Mouse (Mus musculus) gastrocnemius, postnatal 25 days (tissue): ENCODE measurements around the gene Cep295nl. TPM values are rescaled to one million over a fixed set of nuclear protein-coding genes. Genes with fewer than 3 reads are reported as not detected.

Source experiments
- DNase-seq: peaks from one replicate; pipeline ENCODE4 v3.0.0; 2022
- total RNA-seq, 2 experiments: library from RNA; stranded (reverse); gene quantifications; 1 replicate in 1 of 2; 2 replicates in 1 of 2; pipeline ENCODE4 v1.2.3; 2021

The Cep295nl gene
- total RNA-seq, 2 experiments from 2014 or later = 0.99 to 1.0 TPM

DNA sequence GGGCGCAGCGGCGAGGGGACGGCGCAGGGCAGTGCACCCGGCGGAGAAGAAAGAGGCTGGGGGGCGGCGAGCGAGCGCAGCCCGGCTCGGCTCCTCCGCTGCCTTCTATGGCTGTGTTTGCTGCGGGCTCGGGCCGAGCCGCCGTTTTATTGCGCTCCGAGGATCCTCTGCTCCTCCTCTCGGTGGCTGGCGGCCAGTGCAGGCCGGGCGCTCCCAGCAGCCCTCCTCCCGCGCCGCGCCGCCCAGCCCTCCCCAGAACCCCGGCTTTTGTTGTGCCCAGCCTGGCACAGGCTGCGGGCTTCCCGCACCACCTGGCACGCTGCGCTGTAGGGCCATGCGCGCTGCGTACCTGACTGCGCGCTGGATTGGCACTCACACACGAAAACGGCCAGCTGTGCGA is 12.9 kb upstream of the Cep295nl start:
- DNase-seq = peak; percentile 88

DNA sequence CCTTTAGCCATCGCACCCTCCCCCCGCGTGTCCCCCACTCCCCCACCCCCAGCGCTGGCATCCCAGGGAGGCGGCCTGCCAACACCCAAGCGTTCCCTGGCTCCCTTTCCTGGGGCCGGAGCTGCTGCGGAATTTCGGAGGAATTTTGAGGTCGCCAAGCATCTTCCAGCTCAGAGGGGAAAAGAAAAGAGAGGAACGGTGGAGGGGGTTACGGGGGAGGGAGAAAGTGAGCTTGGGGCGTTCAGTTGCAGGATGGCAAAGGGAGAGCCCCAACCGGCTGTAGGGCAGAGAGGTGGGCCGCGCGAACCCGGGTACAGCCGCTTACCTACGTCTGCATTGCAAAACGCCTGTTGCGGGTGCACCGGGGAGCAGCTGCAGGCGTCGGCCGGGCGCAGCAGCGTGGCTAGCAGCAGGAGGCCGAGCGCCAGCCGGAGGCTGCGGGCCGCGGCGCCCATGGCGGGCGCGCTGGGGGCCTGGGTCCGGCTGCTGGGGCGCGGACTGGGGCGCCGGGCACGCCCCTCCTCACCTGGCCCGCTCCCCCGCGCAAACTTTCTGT is 12.4 kb upstream of the Cep295nl start:
- DNase-seq = peak; percentile 51

DNA sequence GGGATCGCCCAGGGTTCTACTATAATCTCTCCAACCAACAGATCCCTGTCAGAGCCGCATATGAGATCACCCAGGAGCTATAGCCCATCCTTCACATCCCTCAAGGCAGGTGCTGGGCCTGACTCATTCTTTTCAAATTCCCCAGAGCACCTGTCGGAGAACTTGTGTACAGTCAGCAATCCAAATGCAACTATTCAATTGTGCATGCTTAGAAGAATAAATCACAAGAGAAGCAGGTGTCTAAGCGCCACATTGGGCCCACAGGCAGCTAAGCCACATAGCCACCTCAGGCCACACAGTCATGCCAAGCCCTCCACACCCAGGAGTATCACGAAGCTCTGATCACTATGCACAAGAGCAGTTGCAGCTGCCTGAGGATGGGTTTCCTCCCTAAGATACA is 7.2 kb upstream of the Cep295nl start:
- no peak for DNase-seq

DNA sequence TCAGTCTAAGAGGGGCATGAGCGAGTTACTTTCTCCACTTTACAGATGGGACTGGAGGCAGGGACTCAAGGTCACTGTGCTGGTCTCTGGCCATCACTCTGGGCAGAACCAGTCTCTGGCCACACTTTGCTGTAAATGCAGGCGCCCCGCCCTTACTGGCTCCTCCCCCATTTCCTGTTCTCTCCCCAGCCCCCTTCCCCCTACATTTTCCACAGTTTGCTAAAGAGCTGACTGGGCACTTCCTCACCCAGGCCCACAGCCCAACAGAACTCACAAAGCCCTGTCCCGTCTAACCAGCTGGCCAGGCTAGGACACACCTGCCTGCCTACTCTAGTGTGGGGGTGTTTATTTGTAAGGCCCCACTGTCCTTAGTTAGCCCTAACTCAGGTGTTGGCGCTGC is 6.6 kb upstream of the Cep295nl start:
- peak; percentile 68 for DNase-seq

DNA sequence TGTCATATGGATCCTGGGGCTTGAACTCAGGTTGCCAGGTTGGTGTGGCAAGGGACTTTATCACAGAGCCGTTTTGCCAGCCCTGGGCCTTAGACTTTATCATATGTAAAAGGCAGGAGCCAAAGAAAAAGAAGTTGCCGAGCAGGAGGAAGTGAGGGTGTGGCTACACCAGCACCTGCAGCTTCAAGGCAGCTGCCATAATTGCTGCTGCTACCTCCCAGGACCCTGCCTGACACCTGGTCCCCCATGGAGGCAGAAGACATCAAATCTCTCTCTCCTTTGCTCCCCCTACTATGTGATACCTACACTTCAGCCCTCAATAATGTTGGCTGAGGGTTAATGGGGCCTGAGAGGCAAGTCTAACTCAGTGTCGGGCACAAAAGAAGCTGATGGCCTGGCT is 6.1 kb upstream of the Cep295nl start:
- DNase-seq = no peak

DNA sequence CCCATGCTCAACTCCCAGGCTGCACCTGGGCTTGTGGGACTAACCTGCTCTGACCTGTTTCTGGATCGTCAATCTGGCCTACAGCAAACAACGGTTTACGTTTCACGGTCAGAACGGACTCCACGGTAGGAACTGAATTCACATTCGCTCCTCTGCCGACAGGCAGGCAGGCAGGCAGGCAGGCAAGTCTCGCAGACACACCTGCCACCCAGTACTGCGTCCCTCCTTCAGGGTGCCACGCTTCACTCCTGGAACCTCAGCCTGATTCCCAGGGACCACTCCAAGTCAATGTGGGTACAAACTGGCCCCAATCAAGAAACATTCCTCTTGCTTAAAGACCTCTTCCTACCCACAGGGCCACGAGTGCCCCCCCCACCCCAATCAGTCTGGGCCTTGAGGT is 5.6 kb upstream of the Cep295nl start:
- DNase-seq = no peak

DNA sequence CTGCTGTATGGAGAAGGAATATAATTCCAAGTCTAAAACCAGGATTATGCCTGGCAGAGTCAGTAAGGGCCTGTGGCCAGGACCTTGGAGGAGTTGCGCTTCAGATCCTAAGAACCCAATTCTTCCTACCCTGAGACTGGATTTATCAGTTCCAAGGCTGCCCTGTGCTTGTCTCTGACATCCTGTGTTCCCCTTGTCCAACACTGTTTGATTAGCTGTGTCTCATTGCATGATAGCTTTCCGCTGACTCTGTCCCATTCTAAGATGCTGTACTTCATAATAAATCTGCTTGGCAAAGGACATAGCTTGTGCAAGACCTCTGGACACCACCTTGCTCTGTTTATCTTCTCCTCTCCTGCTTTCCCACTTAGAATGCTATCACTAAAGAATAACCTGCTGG is 5.1 kb upstream of the Cep295nl start:
- no peak for DNase-seq

DNA sequence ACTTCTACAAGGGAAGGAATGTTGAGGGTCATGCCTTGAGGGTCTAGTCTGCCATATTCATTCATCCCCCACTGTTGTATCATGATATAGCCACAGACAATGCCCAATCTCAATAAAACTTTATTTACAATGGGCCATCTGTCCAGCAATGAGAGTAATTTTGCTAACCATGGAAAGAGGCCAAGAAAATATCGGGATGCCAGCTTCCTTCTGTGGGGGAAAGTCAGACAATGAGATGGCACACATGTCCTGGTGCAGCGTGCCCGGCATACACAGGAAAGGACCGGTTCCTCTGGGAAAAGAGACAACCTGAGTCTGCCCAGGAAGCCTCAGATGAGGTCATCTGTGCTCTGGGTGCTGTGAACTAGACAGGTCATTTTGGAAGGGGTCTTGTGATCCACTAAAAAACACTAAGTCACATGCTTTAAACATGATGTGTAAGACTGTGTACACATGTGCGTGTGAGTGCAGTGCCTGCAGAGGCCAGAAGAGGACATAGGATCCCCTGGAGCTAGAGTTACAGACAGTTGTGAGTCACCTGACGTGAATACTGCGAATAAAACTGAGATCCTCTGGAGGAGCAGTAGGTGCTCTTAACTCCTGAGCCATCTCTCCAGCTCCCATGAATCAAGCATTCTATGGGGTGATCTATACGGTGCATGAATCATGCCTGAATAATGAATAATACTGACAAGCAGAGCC is 4.2 kb upstream of the Cep295nl start:
- DNase-seq = no peak

DNA sequence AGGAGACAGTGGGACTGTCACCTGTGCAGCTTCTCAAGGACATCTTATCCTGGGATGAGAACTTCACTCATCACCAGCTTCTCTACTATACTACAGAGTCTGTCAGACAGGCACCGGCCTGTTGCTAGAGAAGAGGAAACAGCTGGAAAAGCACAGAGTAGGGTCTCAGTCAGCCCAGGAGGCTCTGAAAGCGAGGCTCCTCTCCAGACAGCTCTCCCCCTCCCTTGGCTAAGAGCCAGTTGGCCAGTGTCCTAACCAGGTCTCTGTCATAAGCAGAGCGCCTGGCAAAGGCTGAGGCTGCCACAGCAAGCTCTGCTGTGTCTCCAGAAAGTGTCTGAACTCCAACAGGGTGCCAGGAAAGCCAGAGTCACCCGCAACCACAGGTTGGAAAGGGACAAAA is 3.4 kb upstream of the Cep295nl start:
- no peak for DNase-seq

DNA sequence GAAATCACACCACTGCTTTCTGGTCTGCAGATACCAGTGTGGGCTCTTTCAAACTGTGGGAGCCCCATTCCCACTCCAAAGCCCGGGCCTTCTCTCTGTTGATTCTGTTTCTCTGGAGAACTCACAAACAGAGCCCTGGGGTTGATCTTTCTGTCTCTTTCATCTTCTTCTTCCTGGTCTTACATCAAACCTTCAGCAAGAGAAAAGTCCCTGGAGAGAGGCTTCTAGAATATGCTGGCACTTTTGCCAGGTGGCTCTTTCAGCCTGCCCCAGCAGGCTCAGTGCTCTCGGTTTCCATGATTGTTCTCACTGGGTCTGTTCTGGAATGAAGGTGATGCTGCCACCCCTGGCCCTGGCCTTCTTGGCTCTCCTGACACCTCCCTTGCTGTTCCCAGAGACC is 1.3 kb upstream of the Cep295nl start:
- no peak for DNase-seq

DNA sequence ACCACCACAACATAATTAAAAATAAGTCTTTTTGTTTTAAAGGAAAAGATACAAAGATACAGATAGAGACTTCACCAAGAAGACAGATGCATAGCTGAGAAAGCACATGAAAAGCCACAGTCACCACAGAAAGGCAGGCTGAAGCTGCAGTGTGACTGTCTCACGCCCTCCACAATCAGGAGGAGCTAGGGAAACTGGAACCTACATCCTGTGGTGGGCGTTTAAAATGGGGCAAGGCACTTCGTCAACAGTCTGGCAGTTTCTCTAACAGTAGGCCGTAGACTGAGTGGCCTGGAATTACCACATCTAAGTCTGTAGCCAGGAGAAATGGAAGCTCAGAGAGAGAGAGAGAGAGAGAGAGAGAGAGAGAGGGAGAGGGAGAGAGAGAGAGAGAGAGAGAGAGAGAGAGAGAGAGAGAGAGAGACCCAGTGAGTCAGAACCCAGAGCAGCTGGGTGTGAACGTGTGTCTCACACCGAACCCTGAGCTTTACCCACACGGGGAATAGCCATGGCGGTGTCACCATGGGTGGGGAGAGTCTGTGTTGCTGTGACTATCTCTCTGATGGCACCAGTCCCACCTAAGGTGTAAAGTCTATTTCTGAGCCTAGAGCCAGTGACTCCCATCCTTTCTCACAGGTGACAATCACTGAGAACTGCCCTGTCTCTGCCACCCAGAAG is 4.7 kb downstream of the Cep295nl start:
- DNase-seq = no peak

DNA sequence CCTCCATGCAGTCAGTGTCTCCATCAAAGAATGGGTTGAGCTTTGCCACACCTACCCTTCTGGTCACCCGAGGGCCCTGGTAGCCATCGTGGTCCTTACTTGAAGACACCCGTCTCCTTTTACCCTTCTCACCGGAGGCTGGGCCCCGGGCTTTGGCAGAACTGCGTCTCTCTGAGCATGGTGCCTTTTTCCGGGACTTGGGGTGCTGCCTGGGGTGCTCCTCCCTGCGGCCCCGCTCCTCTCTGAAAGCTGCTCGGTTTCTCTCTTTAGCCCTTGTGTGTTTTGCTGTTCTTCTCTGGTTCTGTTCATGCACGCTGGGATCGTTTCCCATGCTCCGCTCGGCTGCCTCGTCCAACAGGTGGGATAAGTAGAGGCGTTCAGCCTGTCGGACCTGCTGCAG is 8.9 kb downstream of the Cep295nl start:
- no peak for DNase-seq

DNA sequence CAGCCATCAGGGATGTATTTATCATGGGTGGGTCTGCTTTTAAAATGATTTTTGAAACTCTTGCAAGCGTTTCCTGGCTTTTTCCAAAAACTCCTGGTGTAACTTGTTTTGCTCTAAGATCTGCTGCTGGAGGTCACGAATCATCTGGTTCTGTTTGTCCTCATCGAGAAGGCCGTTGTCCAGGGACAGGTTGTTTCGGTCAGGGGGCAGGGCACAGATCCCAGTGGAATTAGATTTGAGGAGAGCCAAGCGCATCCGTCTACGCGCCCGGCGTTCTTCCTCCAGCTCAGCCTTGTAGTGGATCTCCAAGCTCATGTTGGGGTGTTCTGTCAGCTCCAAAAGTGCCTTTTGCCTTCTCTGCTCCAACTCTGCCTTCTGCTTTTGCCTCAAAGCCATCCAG is 9.9 kb downstream of the Cep295nl start:
- peak; percentile 77 for DNase-seq

DNA sequence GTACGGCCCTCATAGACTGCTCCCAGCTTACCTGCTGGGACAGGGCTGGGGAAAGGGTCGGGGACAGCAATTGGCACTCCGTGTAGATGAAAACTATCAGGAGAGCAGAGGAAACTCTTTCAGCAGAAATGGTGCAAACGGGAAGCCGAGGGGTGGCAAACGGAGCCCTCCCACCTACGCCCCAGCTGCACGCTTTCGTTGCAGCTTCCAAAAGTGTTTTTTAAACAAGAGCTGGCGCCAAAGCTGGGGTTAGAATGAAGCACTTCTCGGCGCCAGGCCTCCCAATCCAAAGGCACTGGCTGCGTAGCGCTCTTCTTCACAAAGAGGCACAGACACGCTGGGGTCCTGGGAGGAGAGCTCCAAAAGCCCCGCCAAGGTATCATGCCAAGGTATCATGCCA is 11.5 kb downstream of the Cep295nl start:
- DNase-seq = no peak

DNA sequence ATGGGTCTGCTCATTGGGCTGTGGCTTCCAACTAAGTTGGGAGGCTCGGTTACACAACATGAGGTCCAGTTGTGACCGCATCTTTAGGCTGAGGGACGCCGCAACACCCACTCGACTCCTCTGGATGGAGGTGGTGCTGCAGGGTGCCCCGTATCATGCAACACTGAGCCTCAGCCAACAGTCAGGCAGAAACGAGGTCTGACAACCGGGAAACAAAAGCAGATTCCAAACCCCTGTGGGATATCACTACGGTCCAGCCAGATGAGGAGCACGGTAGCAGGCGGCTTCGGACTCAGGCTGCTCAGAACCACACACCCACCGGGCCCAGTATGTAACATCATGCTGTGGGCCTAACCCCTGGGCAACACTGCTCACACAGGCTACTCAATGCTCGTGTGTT is 11.9 kb downstream of the Cep295nl start:
- DNase-seq = no peak

DNA sequence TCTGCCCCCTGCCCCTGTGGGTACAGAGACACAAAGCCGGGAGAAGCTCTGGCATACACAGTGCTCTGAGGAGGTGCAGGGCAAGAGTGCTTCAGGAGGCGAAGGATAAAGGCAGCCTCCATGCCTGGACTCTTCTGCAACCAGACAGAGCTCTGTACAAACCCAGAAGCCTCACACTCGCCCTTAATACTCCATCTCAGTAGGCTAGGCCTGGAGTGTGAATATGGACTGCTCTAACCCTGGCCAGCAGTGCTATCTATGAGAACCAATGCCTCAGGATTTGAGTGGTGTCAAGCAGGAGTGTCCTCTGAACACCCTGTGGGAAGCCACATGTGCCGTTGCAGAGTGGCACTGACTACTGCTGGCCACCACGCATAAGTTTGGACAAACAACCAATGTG is 13.4 kb downstream of the Cep295nl start:
- no peak for DNase-seq

DNA sequence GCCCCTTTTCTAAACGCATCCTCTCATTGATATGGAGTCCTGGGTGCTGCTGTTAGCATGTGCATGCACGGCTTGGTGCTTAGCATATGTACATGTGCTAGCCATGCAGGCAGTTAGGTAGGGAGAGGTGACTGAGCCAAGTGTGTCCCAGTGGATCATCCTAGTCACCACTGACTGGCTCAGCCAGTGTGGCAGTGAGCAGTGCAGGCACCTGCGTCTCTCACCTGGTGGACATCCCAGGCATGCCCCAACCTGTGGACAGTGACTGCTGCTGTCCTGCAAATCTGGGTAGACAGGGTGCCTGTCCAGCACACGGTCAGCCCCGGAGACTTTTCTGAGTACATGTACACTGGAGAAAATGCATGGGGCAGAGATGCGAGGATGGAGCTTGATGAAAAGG is 13.8 kb downstream of the Cep295nl start:
- DNase-seq = no peak

DNA sequence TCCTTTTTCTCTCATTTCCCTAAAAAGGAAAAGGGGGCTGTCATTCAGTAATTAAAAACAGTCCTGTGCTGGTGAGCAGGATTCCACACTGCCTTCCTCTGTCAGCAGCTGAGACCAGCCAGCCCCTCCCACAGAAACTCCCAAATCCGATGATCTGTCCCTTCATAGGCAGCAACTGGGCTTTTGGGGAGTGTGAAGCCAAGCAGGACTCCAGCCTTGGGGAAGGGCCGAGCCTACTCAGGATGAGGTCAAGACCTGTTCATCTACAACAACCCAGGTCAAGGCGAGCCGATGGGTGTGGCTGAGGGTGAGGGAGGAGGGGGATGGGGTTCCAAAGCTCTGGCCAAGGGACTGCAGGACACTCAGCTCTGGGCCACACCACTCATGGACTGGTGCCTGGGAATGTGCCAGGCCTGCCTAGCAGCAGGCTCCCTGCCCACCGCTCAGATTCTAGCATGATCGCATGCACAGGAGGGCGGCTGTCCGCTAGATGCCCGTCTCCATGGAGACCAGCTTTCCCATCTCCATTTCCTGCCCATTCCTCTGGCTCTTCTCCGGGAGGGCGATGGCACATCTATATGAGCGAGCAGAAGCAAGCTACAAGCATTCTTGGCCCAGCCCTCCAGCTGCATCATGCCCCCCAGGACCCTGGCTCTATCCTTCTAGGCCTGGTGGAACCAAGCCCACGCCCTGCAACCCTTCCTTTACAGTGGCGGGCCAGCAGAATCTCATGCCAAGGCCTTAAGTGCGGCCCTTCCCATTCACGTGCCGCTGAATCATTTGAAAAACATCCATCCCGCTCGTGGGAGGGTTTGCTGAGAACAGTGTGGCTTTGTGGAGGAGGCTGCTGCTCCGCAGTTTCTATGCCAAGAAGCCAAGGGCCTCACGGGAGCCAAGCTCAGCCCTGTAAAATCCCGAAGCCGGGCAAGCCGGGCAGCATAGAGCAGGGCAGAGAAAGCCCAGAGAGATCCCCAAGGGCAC is 15.0 kb downstream of the Cep295nl start:
- peak; percentile 86 for DNase-seq

DNA sequence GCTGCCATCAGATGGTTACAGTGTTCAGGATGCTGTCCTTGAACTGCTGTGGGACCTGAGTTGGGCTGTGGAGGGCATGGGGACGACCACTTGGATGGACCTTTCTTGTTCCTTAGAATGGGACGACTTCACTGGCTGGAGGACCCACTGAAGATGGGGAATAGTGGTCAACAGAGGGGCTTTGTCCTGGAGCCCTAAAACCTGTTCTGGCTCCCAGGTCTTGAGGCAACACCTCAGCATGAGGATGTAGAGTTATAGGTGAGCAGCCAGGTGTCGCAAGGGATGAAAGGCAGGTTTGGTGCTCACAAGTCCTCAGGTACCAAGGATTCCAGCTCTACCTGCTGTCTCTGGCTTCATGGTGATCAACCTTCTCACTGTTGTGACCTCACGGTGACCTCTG is 15.8 kb downstream of the Cep295nl start:
- DNase-seq = no peak

DNA sequence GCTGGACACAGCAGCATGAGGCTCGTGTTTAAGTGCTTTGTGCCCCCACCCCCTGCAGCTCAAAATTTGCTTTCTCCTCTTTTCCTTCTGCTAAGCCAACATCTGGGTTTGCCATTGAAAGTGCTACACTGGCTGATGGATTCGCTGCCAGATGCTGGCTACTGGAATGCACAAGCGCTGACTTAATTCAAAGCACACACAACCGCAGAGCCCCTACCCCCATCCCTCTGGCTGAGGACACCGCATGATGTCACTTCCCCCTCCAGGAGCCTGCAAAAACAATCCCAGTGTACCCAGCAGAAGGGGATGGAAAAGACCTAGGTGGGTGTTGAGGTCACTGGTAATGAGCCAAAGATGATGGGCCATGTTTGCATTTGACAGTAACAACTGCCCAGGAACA is 17.8 kb downstream of the Cep295nl start:
- DNase-seq = peak; percentile 71

DNA sequence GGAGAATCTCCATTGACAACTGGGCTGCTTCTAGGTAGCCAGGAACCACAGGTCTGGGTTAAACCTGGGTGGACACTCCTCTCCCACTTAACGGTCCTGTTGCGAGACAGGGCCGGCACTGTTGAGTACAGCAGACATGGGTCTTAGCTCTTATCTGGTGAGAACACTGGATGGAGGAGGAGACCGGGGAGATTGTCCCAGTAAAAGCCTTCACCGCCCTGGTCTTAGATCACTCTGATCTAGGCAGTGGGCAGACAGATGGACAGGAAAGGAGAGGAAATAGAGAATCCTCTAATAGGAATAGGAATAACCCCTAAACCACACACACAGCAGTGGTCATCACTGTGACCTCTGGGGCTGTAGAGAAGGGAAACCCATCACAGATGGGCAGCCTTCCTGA is 18.3 kb downstream of the Cep295nl start:
- no peak for DNase-seq

DNA sequence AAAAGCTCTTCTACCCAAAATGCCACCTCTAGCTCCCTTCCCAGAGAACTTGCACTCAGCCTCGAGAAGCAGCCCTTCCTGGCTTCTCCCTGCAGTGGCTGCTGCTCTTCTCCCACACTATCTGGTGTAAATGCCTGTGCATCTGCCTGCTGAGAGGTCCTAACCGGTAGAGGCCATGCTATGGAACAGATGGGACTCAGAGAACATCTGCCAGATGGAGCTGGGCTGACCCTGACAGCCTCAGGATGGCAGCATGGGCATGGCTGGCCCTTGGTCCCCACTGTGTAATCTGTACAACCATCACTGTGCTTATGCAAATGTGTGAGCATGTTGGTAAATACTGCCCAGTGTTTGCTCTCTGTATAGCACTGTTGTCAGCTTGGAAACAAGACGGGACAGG is 19.7 kb downstream of the Cep295nl start:
- DNase-seq = no peak

DNA sequence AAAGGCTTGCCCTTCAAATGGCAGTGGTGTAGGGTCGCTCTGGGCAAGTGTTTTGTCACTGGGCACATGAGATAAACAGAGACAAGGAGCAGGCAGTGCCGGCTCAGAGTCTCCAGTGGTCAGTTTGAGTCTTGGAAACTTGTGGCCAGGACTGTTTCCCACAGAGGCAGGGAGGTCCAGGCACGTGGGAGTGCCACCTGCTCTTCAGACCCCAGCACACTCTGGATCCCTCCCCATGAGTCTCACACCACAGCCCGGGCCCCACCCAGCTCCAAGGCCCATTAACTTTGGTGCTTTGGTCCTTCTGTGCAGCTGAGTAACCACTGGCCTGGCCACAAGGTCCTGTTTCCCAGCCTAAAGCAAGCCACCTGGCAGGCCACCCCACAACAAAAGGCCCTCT is 20.3 kb downstream of the Cep295nl start:
- no peak for DNase-seq
